Mouse (Mus musculus) thymus, adult 2 months (tissue): ENCODE results near the gene St3gal5.

Experiments
- CTCF ChIP-seq: fragments of 200-500 bp; IDR thresholded peaks from 2 replicates; pipeline ENCODE4 v1.5.1; 2012; ENCODE audit warnings: mild to moderate bottlenecking, control low read depth, low read length, moderate library complexity, borderline replicate concordance; ENCODE audit not compliant: control insufficient read depth, poor library complexity, insufficient read depth; ENCODE audit errors: extremely low read depth
- POLR2A ChIP-seq: fragments of 200-500 bp; IDR thresholded peaks from 2 replicates; pipeline ENCODE4 v1.6.1; 2012; ENCODE audit warnings: mild to moderate bottlenecking, low read length, control low read depth, moderate library complexity; ENCODE audit not compliant: control insufficient read depth, poor library complexity, insufficient read depth; ENCODE audit errors: extremely low read depth

GRCm38 (mm10) chr6:72158966-72159764 is 61.8 kb downstream of the St3gal5 start:
- TF ChIP-seq POLR2A (no peak), CTCF (no peak)
